Mouse (Mus musculus) 3134 (cell line): ENCODE data around the gene Mgam.
"Not testable (repeated sequence)": the region's sequence is repeated elsewhere in the genome, so short reads cannot be mapped to it uniquely, and the experiment has no call there.

Experiments
- DNase-seq: peaks from one replicate; pipeline ENCODE4 v3.0.0-alpha.2; 2011; ENCODE audit warnings: low spot score; ENCODE audit not compliant: insufficient read length; ENCODE audit errors: extremely low read depth

The Mgam gene

GRCm38 (mm10) chr6:40628406-40629000, at the start of gene Mgam:
TSS of gene Mgam (plus strand) at chr6:40628831.
- DNase-seq: no peak

- DNase-seq: no peak
These were observed 44.3 kb upstream of the Mgam start for GRCm38 (mm10) chr6:40584336-40584735.

DNA sequence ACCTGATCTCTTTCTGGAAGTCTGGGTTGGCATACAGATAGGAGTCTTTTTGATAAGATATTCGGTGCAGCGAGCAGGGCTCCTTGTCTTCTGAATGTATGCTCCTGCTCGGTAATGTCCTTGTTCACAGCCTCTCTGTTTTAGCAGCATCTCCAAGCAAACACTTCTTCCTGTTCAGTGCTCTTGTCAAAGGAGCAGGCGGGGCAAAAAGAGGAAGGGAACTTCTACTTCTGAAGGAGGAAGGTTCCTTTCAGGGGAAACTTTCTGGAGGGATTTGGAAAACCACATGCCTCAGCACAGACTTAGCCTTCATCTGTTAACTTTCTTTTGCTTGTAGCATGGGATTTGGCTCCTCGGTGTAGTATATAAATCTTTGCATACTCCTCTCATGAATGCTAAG, 43.0 kb upstream of the Mgam start, which contains the start of gene Clec5a:
Gene Clec5a, minus strand, starts transcription at position 177 of the 400 bp plus-strand sequence.
- no peak for DNase-seq

DNA sequence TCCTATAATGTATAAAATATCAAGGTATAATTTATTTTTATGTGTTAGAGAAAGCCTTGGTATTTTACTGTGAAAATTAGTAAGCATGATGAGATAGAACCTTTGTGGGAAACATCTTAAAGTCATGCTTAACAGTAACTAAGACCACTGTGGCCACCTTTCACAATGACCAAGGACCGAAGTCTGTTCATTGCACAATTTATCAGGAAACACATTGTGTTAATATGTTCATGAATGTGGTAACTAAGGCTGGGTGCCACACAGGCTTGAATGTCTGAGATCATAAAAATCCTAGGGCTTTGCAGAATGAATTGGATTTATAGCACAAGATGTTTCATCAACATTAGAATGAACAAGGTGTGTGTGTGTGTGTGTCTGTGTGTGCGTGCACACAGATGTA, 40.3 kb upstream of the Mgam start:
- DNase-seq: no peak

DNA sequence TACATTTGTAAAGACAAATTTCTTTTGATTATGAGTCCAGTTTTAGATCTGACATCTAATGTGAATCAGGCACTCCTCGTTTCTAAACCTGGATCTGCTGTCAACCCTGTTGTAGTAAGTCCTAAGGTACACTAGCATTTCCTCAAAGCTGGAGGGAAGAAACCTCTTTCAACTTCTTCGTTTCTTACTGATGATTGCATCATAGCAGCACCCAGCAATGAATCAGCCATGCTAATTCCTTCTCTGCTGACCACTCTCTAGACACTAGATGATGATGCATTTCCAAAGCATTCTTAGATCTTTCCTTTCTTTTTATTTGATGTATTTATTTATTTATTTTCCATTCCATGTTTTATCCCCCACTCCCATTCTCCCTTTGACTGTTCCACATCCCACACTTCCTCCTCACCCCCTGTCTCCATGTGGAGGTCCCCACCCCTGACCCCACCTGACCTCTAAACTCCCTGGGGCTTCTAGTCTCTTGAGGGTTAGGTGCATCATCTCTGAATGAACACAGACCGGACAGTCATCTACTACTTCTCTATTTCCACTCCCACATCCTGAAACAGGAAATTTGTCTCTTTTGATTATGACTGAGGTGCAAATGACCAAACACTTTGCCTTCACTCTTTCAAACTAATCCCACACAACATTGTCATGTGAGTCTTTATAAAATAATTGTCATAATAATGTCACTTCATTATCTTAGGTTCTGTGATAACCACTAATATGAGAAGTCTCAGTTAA, 33.7 kb upstream of the Mgam start:
- DNase-seq: no peak

GRCm38 (mm10) chr6:40598546-40598945, 30.1 kb upstream of the Mgam start:
- not testable (repeated sequence) for DNase-seq

DNA sequence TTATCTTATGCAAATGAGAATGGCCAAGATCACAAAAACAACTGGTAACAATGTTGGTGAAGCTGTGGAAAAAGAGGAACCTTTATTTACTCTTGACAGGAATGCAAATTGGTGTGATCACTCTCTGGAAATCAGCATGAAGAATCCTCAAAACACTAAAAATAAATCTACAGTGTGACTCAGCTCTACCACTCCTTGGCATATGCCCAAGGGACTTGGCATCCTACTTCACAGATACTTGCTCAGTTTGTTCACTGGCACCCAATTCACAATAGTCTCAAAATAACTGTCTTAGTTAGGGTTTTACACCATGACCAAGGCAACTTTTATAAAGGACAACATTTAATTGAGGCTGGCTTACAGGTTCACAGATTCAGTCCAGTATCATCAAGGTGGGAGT, 21.2 kb upstream of the Mgam start:
- no peak for DNase-seq

GRCm38 (mm10) chr6:40610244-40610643, 18.4 kb upstream of the Mgam start:
- DNase-seq: no peak

GRCm38 (mm10) chr6:40613260-40613852, 15.3 kb upstream of the Mgam start, which contains the start of gene Tas2r138:
TSS of gene Tas2r138 (minus strand) at chr6:40613310.
- DNase-seq: no peak

DNA sequence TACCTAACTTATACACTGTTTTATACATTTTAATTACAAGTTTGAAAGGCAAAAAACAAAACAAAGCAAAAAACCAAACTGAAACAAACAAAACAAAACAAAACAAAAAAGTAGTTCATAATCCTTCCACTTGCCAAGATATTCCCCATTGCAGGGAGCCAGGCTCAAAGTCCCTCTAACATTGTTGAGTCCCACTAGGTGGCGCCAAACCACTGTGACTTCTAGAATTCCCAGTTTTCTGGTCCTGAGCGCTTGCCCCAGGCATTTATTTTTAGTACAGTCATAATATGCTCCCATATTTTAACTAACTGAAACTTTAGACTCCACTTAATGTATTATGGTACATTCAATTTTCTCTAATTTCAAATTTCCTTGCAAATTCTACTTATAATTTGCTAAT, 10.7 kb upstream of the Mgam start:
- DNase-seq: no peak

DNA sequence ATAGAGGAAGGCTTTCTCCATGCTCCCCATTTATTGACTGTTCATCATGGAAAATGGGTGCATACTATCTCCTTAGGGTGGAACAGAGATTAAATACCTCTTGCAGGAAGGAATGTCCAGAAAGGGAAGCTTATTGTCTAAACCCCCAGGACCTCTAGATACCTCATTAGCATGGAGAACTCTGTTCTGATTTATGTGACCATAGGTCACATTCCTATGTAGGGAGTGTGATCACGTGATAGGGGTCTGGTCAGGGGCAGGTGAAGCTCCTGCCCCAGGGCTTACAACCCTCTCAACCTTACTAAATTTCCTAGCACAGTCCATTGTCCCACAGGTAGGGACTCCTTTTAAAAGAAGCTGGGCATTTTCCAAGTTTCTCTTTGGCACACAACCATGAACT, 2.5 kb upstream of the Mgam start:
- DNase-seq: no peak

DNA sequence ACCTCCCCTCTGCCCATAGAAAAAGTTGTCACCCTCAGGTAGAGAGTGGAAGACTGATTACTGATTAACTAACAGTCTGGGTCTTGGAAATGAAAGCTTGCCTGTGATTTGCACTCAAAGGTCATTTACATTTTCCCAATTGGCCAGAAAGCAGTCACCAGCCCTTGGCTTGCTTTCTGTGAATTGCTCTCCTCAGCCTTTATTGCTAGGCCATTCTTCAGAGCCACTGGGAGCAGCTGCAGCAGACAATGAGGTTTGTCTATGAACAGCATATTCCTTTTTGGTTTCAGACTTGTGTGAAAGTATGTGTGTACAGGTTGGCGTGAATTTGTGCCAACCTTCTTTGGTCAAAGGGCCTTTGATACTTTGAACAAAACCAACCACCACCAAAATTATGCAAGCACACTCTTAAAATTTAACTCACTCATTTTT, 6.0 kb downstream of the Mgam start:
- DNase-seq: no peak

- DNase-seq: no peak
These were observed 6.9 kb downstream of the Mgam start for GRCm38 (mm10) chr6:40635559-40635958.

DNA sequence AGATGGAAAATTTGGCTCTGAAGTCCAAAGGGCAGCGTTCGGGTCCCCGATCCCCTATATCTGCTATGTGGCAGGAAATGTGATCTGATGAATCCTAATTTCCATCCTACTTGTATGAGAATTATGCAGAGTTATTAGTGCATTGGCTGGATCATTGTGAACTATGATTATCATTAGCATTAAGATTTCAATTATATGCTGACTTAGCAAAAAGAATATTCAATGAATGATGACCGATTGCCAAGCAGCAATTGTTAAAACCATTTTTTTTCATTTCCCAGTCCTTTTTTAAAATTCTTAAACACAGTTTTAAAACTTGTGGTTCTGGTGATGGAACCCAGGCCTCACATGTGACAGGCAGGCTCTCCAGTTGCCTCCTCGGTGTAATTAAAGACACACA, 9.1 kb downstream of the Mgam start:
- DNase-seq: no peak

DNA sequence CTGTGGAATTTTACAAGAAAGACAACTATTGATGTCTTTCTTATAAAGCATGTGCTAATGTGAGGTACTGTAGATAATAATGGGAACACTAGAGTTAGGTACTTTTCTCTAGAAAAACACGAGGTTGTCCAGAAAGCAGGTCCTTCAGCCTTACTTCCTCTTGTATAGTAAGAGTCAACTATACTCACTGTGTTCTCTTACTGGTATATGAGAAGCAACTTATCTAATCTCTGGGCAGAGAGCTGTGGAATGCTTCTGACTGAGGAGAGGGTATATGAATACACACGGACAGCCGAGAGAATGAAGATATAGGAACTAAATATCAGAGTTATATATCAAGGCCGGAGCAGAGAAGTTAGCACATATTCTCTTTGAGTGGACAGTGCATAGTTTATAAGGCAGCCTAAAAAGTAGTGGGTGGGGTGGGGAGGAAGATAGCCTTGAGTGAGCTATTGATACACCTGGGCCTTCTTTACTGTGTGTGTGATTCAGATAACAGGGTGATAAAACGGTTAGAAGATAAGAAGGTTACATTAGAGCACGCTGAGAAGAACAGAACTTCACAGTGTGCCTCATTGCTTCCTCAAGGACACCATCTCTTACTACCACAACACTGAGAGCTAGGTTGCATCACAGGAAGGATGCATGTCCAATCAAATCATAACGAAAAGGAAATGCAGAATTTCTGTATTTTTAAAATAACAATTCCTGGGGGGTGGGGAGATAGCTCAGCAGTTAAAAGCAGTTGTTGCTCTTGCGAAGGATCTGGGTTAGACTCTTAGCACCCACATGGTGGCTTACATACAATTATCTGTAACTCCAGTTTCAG, 12.3 kb downstream of the Mgam start:
- no peak for DNase-seq

- no peak for DNase-seq
These were observed 17.1 kb downstream of the Mgam start for GRCm38 (mm10) chr6:40645701-40646100.

DNA sequence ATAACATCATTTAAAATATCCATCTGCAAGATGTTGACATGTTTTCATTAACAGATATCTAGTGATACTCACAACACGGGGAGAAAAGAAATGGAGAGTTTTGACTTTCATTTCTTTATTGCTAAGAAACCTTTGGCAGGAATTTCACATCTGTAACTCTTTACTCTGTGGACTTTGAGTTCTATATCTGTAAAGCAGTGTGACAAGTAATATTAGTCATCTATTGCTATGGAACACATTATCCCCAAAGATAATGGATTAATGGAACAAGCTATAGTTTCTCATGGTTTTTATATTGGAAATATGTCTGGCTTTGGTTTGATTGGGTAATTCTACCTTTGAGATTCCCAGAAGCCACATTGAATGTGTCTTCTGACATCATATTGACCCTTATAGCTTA, 22.3 kb downstream of the Mgam start:
- no peak for DNase-seq

DNA sequence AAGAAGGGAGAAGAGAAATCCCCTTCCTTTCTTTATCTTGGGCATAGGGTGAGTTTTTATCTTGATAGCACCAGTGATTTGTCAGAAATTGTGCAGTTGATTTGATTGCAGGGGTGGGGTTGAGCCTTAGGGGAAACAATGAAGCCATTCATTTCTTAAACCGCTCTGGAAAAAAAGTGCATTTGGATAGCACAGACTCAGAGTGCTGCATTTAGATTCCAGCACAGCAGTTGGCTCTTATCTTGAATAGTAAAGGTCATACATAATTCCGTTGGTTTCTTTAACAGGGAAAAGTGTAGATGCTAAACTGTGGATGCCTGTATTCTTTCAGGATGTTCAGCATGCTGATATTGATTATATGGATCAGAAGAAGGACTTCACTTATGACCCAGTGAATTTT, 32.3 kb downstream of the Mgam start:
- no peak for DNase-seq

- DNase-seq: peak; percentile 3
These were observed 60.5 kb downstream of the Mgam start for GRCm38 (mm10) chr6:40689180-40689579.

- DNase-seq: not testable (repeated sequence)
These were observed 63.4 kb downstream of the Mgam start for GRCm38 (mm10) chr6:40692007-40692406.

GRCm38 (mm10) chr6:40713494-40713893, 84.9 kb downstream of the Mgam start:
- not testable (repeated sequence) for DNase-seq
